ENCODE assay signal across 8 mouse cellular contexts in genomic region chr7:48881486-48881885, GRCm38 (mm10). TPM values are rescaled to one million over a fixed set of nuclear protein-coding genes. Genes with fewer than 3 reads are reported as not detected.
A peak's percentile ranks its signal among the peaks of the same experiment; 100 is the strongest.
DNase-seq lines count a peak whose midpoint lies in the region; ATAC-seq and TF ChIP-seq lines count a peak whose summit lies in the region.

E2f8 (minus strand) TSS chr7:48881596.

- peak within 1 kb of the TSS; percentile 100 for H3K4me2 ChIP-seq in hindbrain, postnatal 0 days (ENCODE audit: low read depth, low read length)
- H3K4me2 ChIP-seq in liver, embryonic 13.5 days = peak within 1 kb of the TSS; percentile 90
- peak within 1 kb of the TSS; percentile 100 for H3K4me2 ChIP-seq in neural tube, embryonic 13.5 days

- no peaks in the 10 kb centered on the region for H3K9me3 ChIP-seq in hindbrain, postnatal 0 days (ENCODE audit: low read length)
- H3K9me3 ChIP-seq in liver, embryonic 13.5 days (replicated peaks) = no peaks in the 10 kb centered on the region
- H3K9me3 ChIP-seq in neural tube, embryonic 13.5 days = no peaks in the 10 kb centered on the region

- DNase-seq in frontal cortex, postnatal 10 days (ENCODE audit: low spot score in 2 of 2) = peak; percentile 38 to 52
- DNase-seq in frontal cortex, postnatal 14 days (ENCODE audit: low spot score in 2 of 2) = no peak
- peak; percentile 75 to 82 for DNase-seq in cerebellum, postnatal 10 days
- peak; percentile 79 for DNase-seq in gastrocnemius, postnatal 10 days
- peak; percentile 79 for DNase-seq in hindbrain, postnatal 0 days (ENCODE audit: low spot score)
- peak; percentile 77 for DNase-seq in liver, embryonic 13.5 days
- peak; percentile 62 for DNase-seq in thymus, postnatal 0 days (ENCODE audit: low spot score)

- peak; percentile 55 for ATAC-seq in hindbrain, postnatal 0 days
- ATAC-seq in liver, embryonic 13.5 days (ENCODE audit: low read depth) = peak; percentile 72
- ATAC-seq in neural tube, embryonic 13.5 days (ENCODE audit: low read depth) = peak; percentile 88

- no peak for TF ChIP-seq CTCF in hindbrain, postnatal 0 days (IDR thresholded peaks at IDR 0.05; ENCODE audit: low read depth)

- H3K27me3 ChIP-seq in hindbrain, postnatal 0 days (ENCODE audit: insufficient read depth, low read length) = peaks cover 6% of the 10 kb centered on the region
- peaks cover 23% of the 10 kb centered on the region for H3K27me3 ChIP-seq in liver, embryonic 13.5 days
- peaks cover 36% of the 10 kb centered on the region for H3K27me3 ChIP-seq in neural tube, embryonic 13.5 days

- H3K36me3 ChIP-seq in hindbrain, postnatal 0 days (ENCODE audit: insufficient read depth, low read length) = no peaks in the 10 kb centered on the region
- H3K36me3 ChIP-seq in liver, embryonic 13.5 days = peaks cover 31% of the 10 kb centered on the region
- H3K36me3 ChIP-seq in neural tube, embryonic 13.5 days = no peaks in the 10 kb centered on the region

- no peaks in the 10 kb centered on the region; the same call in 1 of the 2 replicates for H3K4me1 ChIP-seq in hindbrain, postnatal 0 days (ENCODE audit: insufficient read depth, low read length)
- H3K4me1 ChIP-seq in liver, embryonic 13.5 days (replicated peaks) = peaks cover 48% of the 10 kb centered on the region
- peaks cover 37% of the 10 kb centered on the region for H3K4me1 ChIP-seq in neural tube, embryonic 13.5 days (replicated peaks)

- 1% methylated on average over 23 of the region's 41 CpGs for WGBS in hindbrain, postnatal 0 days
- 0% methylated on average over 30 of the region's 41 CpGs for WGBS in liver, embryonic 13.5 days (ENCODE audit: insufficient replicate concordance)
- under 1% methylated on average over 39 of the region's 41 CpGs for WGBS in neural tube, embryonic 13.5 days

- peak within 1 kb of the TSS; percentile 76 for H3K4me3 ChIP-seq in hindbrain, postnatal 0 days (ENCODE audit: low read length)
- peak within 1 kb of the TSS; percentile 93 for H3K4me3 ChIP-seq in liver, embryonic 13.5 days (replicated peaks)
- H3K4me3 ChIP-seq in neural tube, embryonic 13.5 days = peak within 1 kb of the TSS; percentile 71

- H3K9ac ChIP-seq in hindbrain, postnatal 0 days (replicated peaks; ENCODE audit: low read length) = peak within 1 kb of the TSS; percentile 40
- peak within 1 kb of the TSS; percentile 98 for H3K9ac ChIP-seq in liver, embryonic 13.5 days
- H3K9ac ChIP-seq in neural tube, embryonic 13.5 days = peak within 1 kb of the TSS; percentile 64

- no peak within 1 kb of the TSS for H3K27ac ChIP-seq in hindbrain, postnatal 0 days
- peak within 1 kb of the TSS; percentile 97 for H3K27ac ChIP-seq in liver, embryonic 13.5 days
- H3K27ac ChIP-seq in neural tube, embryonic 13.5 days (replicated peaks) = peak within 1 kb of the TSS; percentile 46; the same call in 1 of the 2 replicates

RNA-seq across cellular contexts. Expression of gene E2f8, which starts in this region (rescaled TPM):
- total RNA-seq in gastrocnemius, postnatal 10 days (2021) = 1 to 10 TPM; 4.2 to 5.5 TPM
- 2.6 and 4.8 TPM in 2 replicates for total RNA-seq in hindbrain, postnatal 0 days (2014; rRNA removed)
- 1.8 and 2.0 TPM in 2 replicates for polyA plus RNA-seq in hindbrain, postnatal 0 days (2015; fragmentation: Nextera tagmentation; extraction: Ambion mirVana)
- polyA plus RNA-seq in liver, embryonic 13.5 days (2015; fragmentation: Nextera tagmentation; extraction: Ambion mirVana) = 25.2 and 33.8 TPM in 2 replicates
- 4.1 and 4.9 TPM in 2 replicates for polyA plus RNA-seq in neural tube, embryonic 13.5 days (2015; fragmentation: Nextera tagmentation; extraction: Ambion mirVana)
- polyA plus RNA-seq in thymus, postnatal 0 days (2015; fragmentation: Nextera tagmentation; extraction: Ambion mirVana) = 14.3 and 15.0 TPM in 2 replicates

Comparison
In these comparisons a context has a peak if more than half of its experiments do, and no peak if none do; other contexts are left out.
1. DNase-seq: peak in frontal cortex, postnatal 10 days (2 of 2), cerebellum, postnatal 10 days (2 of 2), gastrocnemius, postnatal 10 days (single experiment), hindbrain, postnatal 0 days (single experiment), liver, embryonic 13.5 days (single experiment) and thymus, postnatal 0 days (single experiment); none in frontal cortex, postnatal 14 days (0 of 2).
2. H3K9ac ChIP-seq: peak in every context shown above with its lines; median percentile 98 in liver, embryonic 13.5 days; 64 in neural tube, embryonic 13.5 days; 40 in hindbrain, postnatal 0 days.
3. Peak in every context shown above with its lines, with median percentiles within 50 percentile points of each other: ATAC-seq, H3K4me2 ChIP-seq and H3K4me3 ChIP-seq.